8 mouse cellular contexts compared by ENCODE assay signal in the genomic region with DNA sequence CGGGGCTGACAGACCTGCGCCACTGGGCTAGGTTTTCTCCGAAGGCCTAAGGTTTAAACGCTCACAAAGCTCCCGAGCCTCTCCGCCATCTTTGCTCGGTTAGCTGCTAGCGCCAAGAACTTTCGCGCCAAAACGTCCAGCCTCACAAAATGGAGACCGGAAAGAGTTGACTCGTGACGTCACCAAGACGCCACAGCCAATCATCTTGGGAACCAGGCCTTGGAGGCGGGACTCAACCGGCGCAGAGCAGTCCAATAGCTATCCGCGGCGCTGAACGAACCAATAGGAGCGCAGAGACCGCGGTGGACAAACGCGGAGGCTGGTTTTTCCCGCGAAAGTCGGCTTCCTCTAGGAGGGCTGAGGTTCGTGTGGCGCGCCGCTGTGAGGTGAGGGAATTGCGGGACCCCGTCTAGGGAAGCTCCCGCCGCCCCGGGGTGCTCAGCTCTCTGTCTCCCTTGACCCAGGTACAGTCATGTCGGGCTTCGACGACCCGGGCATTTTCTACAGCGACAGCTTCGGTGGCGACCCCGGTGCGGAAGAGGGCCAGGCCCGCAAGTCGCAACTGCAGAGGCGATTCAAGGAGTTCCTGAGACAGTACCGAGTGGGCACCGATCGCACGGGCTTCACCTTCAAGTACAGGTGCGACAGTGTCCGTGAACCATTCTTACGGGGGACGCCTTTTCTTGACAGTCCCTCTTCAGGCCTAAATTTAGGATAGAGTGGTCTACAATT. TPM values are rescaled to one million over a fixed set of nuclear protein-coding genes. Genes with fewer than 3 reads are reported as not detected.
A peak's percentile ranks its signal among the peaks of the same experiment; 100 is the strongest.
DNase-seq lines count a peak whose midpoint lies in the region; ATAC-seq and TF ChIP-seq lines count a peak whose summit lies in the region.

A gene (plus strand): TSS at position 334 of the 732 bp plus-strand sequence.

- TF ChIP-seq POLR2A in olfactory bulb, adult 2 months (IDR thresholded peaks at IDR 0.05; ENCODE audit: insufficient read depth, low read depth, low read length): no peak
- peak; percentile 48; the same call in 1 of the 2 replicates for TF ChIP-seq POLR2A in thymus, adult 2 months (IDR thresholded peaks at IDR 0.05; ENCODE audit: control insufficient read depth, extremely low read depth, insufficient read depth, low read length, poor library complexity)

- peak within 1 kb of the TSS; percentile 85 for H3K4me2 ChIP-seq in forebrain, embryonic 16.5 days (ENCODE audit: low read length)
- peak within 1 kb of the TSS; percentile 93 for H3K4me2 ChIP-seq in lung, embryonic 14.5 days

- peak; percentile 91 for DNase-seq in G1E (ENCODE audit: low spot score)
- peak; percentile 99 for DNase-seq in cerebellum, adult 18-20 months
- peak; percentile 98 to 99 for DNase-seq in heart, postnatal 36 days
- peak; percentile 99 for DNase-seq in layer of hippocampus, adult 2 months (ENCODE audit: low spot score in 2 of 2)
- peak; percentile 100 for DNase-seq in lung, embryonic 14.5 days
- peak; percentile 99 for DNase-seq in thymus, adult 2 months

- H3K9me3 ChIP-seq in G1E (replicated peaks): no peaks in the 10 kb centered on the region
- H3K9me3 ChIP-seq in forebrain, embryonic 16.5 days (ENCODE audit: control insufficient read depth, low read length): no peaks in the 10 kb centered on the region
- no peaks in the 10 kb centered on the region for H3K9me3 ChIP-seq in lung, embryonic 14.5 days (ENCODE audit: low read depth, low read length)

- intact Hi-C loops in heart, postnatal 36 days (cut with DNase I): loop anchor here (2.0 kb wide), 1 partner anchor 75 kb away; no protein-coding TSS in a partner anchor

- TF ChIP-seq CTCF in G1E (IDR thresholded peaks at IDR 0.05; ENCODE audit: low read depth, low read length): no peak
- no peak for TF ChIP-seq CTCF in layer of hippocampus, adult 2 months (conservative IDR thresholded peaks at IDR 0.05)
- no peak for TF ChIP-seq CTCF in lung, embryonic 14.5 days (IDR thresholded peaks at IDR 0.05; ENCODE audit: low read depth)
- no peak for TF ChIP-seq CTCF in olfactory bulb, adult 2 months (IDR thresholded peaks at IDR 0.05; ENCODE audit: insufficient read depth, low read depth, low read length)
- TF ChIP-seq CTCF in thymus, adult 2 months (IDR thresholded peaks at IDR 0.05; ENCODE audit: borderline replicate concordance, control insufficient read depth, extremely low read depth, insufficient read depth, low read length, poor library complexity): 0 out of 2 replicates have a peak, but pooled peaks have one; percentile 26

- peak; percentile 95 for ATAC-seq in G1E (ENCODE audit: extremely low read depth, insufficient number of reproducible peaks, low FRiP score, poor library complexity, severe bottlenecking)
- peak; percentile 99 for ATAC-seq in forebrain, embryonic 16.5 days
- ATAC-seq in lung, embryonic 14.5 days (ENCODE audit: insufficient read depth): peak; percentile 98

- H3K9ac ChIP-seq in forebrain, embryonic 16.5 days (replicated peaks; ENCODE audit: low read depth, low read length): peak within 1 kb of the TSS; percentile 81
- H3K9ac ChIP-seq in lung, embryonic 14.5 days: peak within 1 kb of the TSS; percentile 86

- WGBS in forebrain, embryonic 16.5 days: under 1% methylated on average over 59 of the region's 59 CpGs
- WGBS in lung, embryonic 14.5 days: under 1% methylated on average over 59 of the region's 59 CpGs
- under 1% methylated on average over 59 of the region's 59 CpGs for WGBS in olfactory bulb, adult 2 months
- WGBS in thymus, adult 2 months: under 1% methylated on average over 59 of the region's 59 CpGs

- H3K36me3 ChIP-seq in G1E (replicated peaks): peaks cover 51% of the 10 kb centered on the region
- no peaks in the 10 kb centered on the region for H3K36me3 ChIP-seq in forebrain, embryonic 16.5 days (ENCODE audit: control insufficient read depth, insufficient read depth)
- peaks cover 39% of the 10 kb centered on the region for H3K36me3 ChIP-seq in lung, embryonic 14.5 days (ENCODE audit: insufficient read depth)
- peaks cover 16% of the 10 kb centered on the region for H3K36me3 ChIP-seq in thymus, adult 2 months (ENCODE audit: control insufficient read depth, insufficient read depth, low read length)

- H3K27me3 ChIP-seq in G1E (ENCODE audit: insufficient read depth, low read length): no peaks in the 10 kb centered on the region
- no peaks in the 10 kb centered on the region for H3K27me3 ChIP-seq in forebrain, embryonic 16.5 days (replicated peaks; ENCODE audit: control insufficient read depth, insufficient read depth, low read length)
- H3K27me3 ChIP-seq in lung, embryonic 14.5 days (ENCODE audit: insufficient read depth, low read length): no peaks in the 10 kb centered on the region
- no peaks in the 10 kb centered on the region for H3K27me3 ChIP-seq in thymus, adult 2 months (ENCODE audit: control insufficient read depth, insufficient read depth, low read length)

- H3K4me1 ChIP-seq in G1E (ENCODE audit: insufficient read depth, low read depth, low read length): peaks cover 44% of the 10 kb centered on the region
- peaks cover 11% of the 10 kb centered on the region for H3K4me1 ChIP-seq in forebrain, embryonic 16.5 days (replicated peaks; ENCODE audit: control insufficient read depth, insufficient read depth, low read length)
- H3K4me1 ChIP-seq in lung, embryonic 14.5 days (ENCODE audit: insufficient read depth): 0 out of 2 replicates have a peak, but pooled peaks cover 12% of the 10 kb centered on the region
- peaks cover 8% of the 10 kb centered on the region for H3K4me1 ChIP-seq in olfactory bulb, adult 2 months (ENCODE audit: control insufficient read depth, insufficient read depth, low read length)
- peaks cover 8% of the 10 kb centered on the region for H3K4me1 ChIP-seq in thymus, adult 2 months (replicated peaks; ENCODE audit: control insufficient read depth, insufficient read depth, low read length)

- H3K27ac ChIP-seq in forebrain, embryonic 16.5 days (ENCODE audit: low read length): peak within 1 kb of the TSS; percentile 89
- H3K27ac ChIP-seq in layer of hippocampus, adult 2 months: peak within 1 kb of the TSS; percentile 96
- H3K27ac ChIP-seq in lung, embryonic 14.5 days (ENCODE audit: low read depth): peak within 1 kb of the TSS; percentile 87
- H3K27ac ChIP-seq in olfactory bulb, adult 2 months (ENCODE audit: insufficient read depth, low read depth, low read length): peak within 1 kb of the TSS; percentile 64
- peak within 1 kb of the TSS; percentile 60 for H3K27ac ChIP-seq in thymus, adult 2 months (ENCODE audit: control insufficient read depth, insufficient read depth, low read length)

- H3K4me3 ChIP-seq in G1E (ENCODE audit: low read depth, low read length): peak within 1 kb of the TSS; percentile 90
- peak within 1 kb of the TSS; percentile 78 for H3K4me3 ChIP-seq in forebrain, embryonic 16.5 days (replicated peaks; ENCODE audit: low read length)
- peak within 1 kb of the TSS; percentile 66 for H3K4me3 ChIP-seq in layer of hippocampus, adult 2 months
- H3K4me3 ChIP-seq in lung, embryonic 14.5 days (ENCODE audit: low read depth, low read length): peak within 1 kb of the TSS; percentile 84
- H3K4me3 ChIP-seq in olfactory bulb, adult 2 months (ENCODE audit: insufficient read depth, low read depth, low read length): peak within 1 kb of the TSS; percentile 70
- peak within 1 kb of the TSS; percentile 84 for H3K4me3 ChIP-seq in thymus, adult 2 months (ENCODE audit: control insufficient read depth, insufficient read depth, low read length)

RNA-seq across cellular contexts. Expression of the gene that starts here (rescaled TPM):
- total RNA-seq in G1E (2014; fragmentation: Nextera tagmentation) (89.6 and 93.3 TPM in 2 replicates), G1E (2017) (302 and 305 TPM in 2 replicates)
- polyA plus RNA-seq in G1E (2012): 116 and 123 TPM in 2 replicates
- polyA plus RNA-seq in forebrain, embryonic 16.5 days (2015; fragmentation: Nextera tagmentation; extraction: Ambion mirVana): 61.9 and 67.1 TPM in 2 replicates
- 1 to 10 TPM; 3.1 to 4.0 TPM for total RNA-seq in heart, postnatal 36 days (2021)
- 1 to 10 TPM; 6.1 to 8.8 TPM for total RNA-seq in layer of hippocampus, adult 2 months (2021)
- 210 and 227 TPM in 2 replicates for polyA plus RNA-seq in lung, embryonic 14.5 days (2014; fragmentation: Nextera tagmentation; extraction: Ambion mirVana)
- not detected in 2 replicates for polyA plus RNA-seq in olfactory bulb, adult 2 months (2012; ENCODE audit: insufficient read depth, insufficient read length, low replicate concordance, missing spikeins)
- 167 and 212 TPM in 2 replicates for polyA plus RNA-seq in thymus, adult 2 months (2012; rRNA removed)

Comparison
In these comparisons a context has a peak if more than half of its experiments do, and no peak if none do; other contexts are left out.
1. Peak in every context shown above with its lines: DNase-seq, ATAC-seq, H3K4me3 ChIP-seq and H3K27ac ChIP-seq.
2. RNA of the gene that starts here (total RNA-seq): 89.6 to 305 TPM in G1E; 6.1 to 8.8 TPM in layer of hippocampus, adult 2 months and 3.1 to 4.0 TPM in heart, postnatal 36 days; every median in the first group is over 4 times any median in the second.